Mouse (Mus musculus) liver, adult 2 months (tissue): Measurements from ENCODE around the gene Ltb.
A peak's percentile ranks its signal among the peaks of the same experiment; 100 is the strongest.

Experiments used
- CTCF ChIP-seq: fragments of 200-500 bp; IDR thresholded peaks from 2 replicates; pipeline ENCODE4 v1.5.1; 2011; ENCODE audit warnings: low read depth, low read length, control low read depth
- POLR2A ChIP-seq: fragments of 200-500 bp; IDR thresholded peaks from 2 replicates; pipeline ENCODE4 v1.6.1; 2011; ENCODE audit warnings: low read length, control low read depth; ENCODE audit not compliant: insufficient read depth; ENCODE audit errors: extremely low read depth

DNA sequence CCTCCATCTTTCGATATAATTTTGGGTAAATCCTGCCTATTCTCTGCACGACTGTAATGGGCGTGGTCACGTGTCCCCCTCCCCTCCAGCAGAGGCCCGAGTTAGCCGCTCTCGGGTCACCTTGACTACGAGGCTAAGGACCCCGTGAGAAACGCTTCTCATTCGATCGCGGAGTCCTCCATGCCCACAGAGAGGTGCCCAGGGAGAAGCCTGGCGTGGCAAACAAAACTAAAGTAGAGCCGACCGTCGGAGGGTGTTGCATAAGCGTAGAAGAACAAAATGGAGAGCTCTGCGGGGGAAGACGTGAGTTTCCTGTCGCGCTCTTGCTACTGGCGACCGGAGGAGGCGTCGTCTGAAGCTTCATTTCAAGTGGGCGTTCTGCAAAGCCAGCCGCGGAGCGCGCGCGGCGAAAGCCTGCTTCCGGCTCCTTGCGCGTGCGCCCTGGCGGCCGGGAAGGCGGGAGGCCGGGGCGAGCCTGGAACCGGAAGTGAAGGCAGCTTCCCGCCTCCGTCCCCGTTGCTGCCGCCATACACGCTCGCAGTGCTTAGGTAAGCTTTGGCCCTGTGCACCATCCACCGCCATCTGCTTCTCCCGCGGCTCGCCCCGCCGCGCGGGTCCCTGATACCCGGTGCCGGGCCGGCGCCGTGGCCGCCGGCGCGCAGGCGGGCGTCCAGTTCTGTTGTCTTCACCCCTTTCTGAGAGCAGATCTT, 47.2 kb downstream of the Ltb start, which contains the start of gene Ddx39b:
- TF ChIP-seq CTCF (no peak), POLR2A (peak; percentile 80)
